Mouse (Mus musculus): Measurements from ENCODE around the gene Banp.

- TF ChIP-seq CTCF (IDR thresholded peaks at IDR 0.05; ENCODE audit: extremely low read depth, insufficient read depth, insufficient read length, insufficient replicate concordance) (no peak), POLR2A (IDR thresholded peaks at IDR 0.05; ENCODE audit: low read depth, low read length) (no peak)
Observed at GRCm38 (mm10) chr8:121987892-121988291, 38.3 kb downstream of the Banp start.
